Mouse (Mus musculus) limb, embryonic 15.5 days (tissue): ENCODE measurements around the gene Stxbp2. TPM values are rescaled to one million over a fixed set of nuclear protein-coding genes. Genes with fewer than 3 reads are reported as not detected.
"Not testable (repeated sequence)": the region's sequence is repeated elsewhere in the genome, so short reads cannot be mapped to it uniquely, and the experiment has no call there.

Experiments
- ATAC-seq: fragments of 200-750 bp; cut with Nextera tagmentation; 2 replicates; pipeline ENCODE4 v1.8.0; 2017; ENCODE audit warnings: low read depth, moderate TSS enrichment; ENCODE audit not compliant: insufficient number of reproducible peaks, low FRiP score, low TSS enrichment
- H3K27ac ChIP-seq: fragments of 300-500 bp; sonication (generic); 2 replicates; pipeline ENCODE4 v1.5.1; 2015; ENCODE audit warnings: moderate library complexity, mild to moderate bottlenecking, inconsistent platforms
- H3K27me3 ChIP-seq: fragments of 300-500 bp; sonication (generic); 2 replicates; pipeline ENCODE4 v1.6.1; 2015; ENCODE audit warnings: inconsistent platforms
- H3K36me3 ChIP-seq: fragments of 300-500 bp; sonication (generic); 2 replicates; pipeline ENCODE4 v1.6.1; 2015; ENCODE audit warnings: inconsistent platforms
- H3K4me1 ChIP-seq: fragments of 300-500 bp; sonication (generic); 2 replicates; pipeline ENCODE4 v1.6.1; 2015; ENCODE audit warnings: inconsistent platforms
- H3K4me2 ChIP-seq: fragments of 300-500 bp; sonication (generic); 2 replicates; pipeline ENCODE4 v1.6.1; 2015; ENCODE audit warnings: mild to moderate bottlenecking, inconsistent platforms
- H3K4me3 ChIP-seq: fragments of 300-500 bp; sonication (generic); 2 replicates; pipeline ENCODE4 v1.5.1; 2015; ENCODE audit warnings: mild to moderate bottlenecking, inconsistent platforms
- H3K9ac ChIP-seq: fragments of 300-500 bp; sonication (generic); 2 replicates; pipeline ENCODE4 v1.6.1; 2015; ENCODE audit warnings: inconsistent platforms
- H3K9me3 ChIP-seq: fragments of 300-500 bp; sonication (generic); 2 replicates; pipeline ENCODE4 v1.6.1; 2016; ENCODE audit warnings: inconsistent platforms
- WGBS: fragments of 180-500 bp; shearing (Covaris S2); methylation state at CpG from one replicate; pipeline ENCODE4 v1.1.7; 2015; 5-methylcytosine and 5-hydroxymethylcytosine counted together
- polyA plus RNA-seq: library from polyadenylated mRNA; unstranded; fragments of >200 nt; fragmentation: Nextera tagmentation; extraction: Ambion mirVana; gene quantifications from 2 replicates; pipeline ENCODE4 v1.2.1, GENCODE M21; 2015

The Stxbp2 gene
- 42.5 and 43.0 TPM in 2 replicates for polyA plus RNA-seq

- peak within 1 kb of the TSS; percentile 26 for H3K9ac ChIP-seq
- H3K9me3 ChIP-seq: no peaks in the 10 kb centered on the region
- ATAC-seq: peak; percentile 75; the same call in 1 of the 2 replicates
- H3K4me1 ChIP-seq: peaks cover 15% of the 10 kb centered on the region
- peak within 1 kb of the TSS; percentile 68 for H3K4me2 ChIP-seq
- WGBS: 6% methylated on average over 47 of the region's 47 CpGs
- H3K27ac ChIP-seq: no peak within 1 kb of the TSS
- peak within 1 kb of the TSS; percentile 49 for H3K4me3 ChIP-seq
- H3K36me3 ChIP-seq: no peaks in the 10 kb centered on the region
- H3K27me3 ChIP-seq: peaks cover 21% of the 10 kb centered on the region; the same call in 1 of the 2 replicates
Measured at GRCm38 (mm10) chr8:3630647-3631477, at the start of gene Stxbp2. TSS of gene Stxbp2 (plus strand) at chr8:3630955.

GRCm38 (mm10) chr8:3581961-3582360 is 48.8 kb upstream of the Stxbp2 start:
- not testable (repeated sequence) for H3K27me3 ChIP-seq, H3K27ac ChIP-seq, H3K4me2 ChIP-seq, ATAC-seq, H3K4me3 ChIP-seq, H3K9ac ChIP-seq, H3K36me3 ChIP-seq, H3K9me3 ChIP-seq
- WGBS: 90% methylated on average over 3 of the region's 3 CpGs
- H3K4me1 ChIP-seq: peaks cover 12% of the 10 kb centered on the region

GRCm38 (mm10) chr8:3586452-3586851 is 44.3 kb upstream of the Stxbp2 start:
- Histone ChIP-seq H3K27ac (no peak overlapping the region), H3K4me2 (no peak overlapping the region), H3K27me3 (no peaks in the 10 kb centered on the region), H3K36me3 (no peaks in the 10 kb centered on the region), H3K4me1 (peaks cover 7% of the 10 kb centered on the region), H3K9me3 (no peaks in the 10 kb centered on the region), H3K4me3 (no peak overlapping the region), H3K9ac (no peak overlapping the region)
- WGBS: 89% methylated on average over 2 of the region's 2 CpGs
- ATAC-seq: no peak

- H3K9ac ChIP-seq: peak within 1 kb of the TSS; percentile 42
- no peaks in the 10 kb centered on the region for H3K36me3 ChIP-seq
- H3K4me2 ChIP-seq: peak within 1 kb of the TSS; percentile 82
- 2% methylated on average over 7 of the region's 7 CpGs for WGBS
- peak within 1 kb of the TSS; percentile 67; the same call in 1 of the 2 replicates for H3K27ac ChIP-seq
- H3K4me3 ChIP-seq: peak within 1 kb of the TSS; percentile 63
- H3K9me3 ChIP-seq: no peaks in the 10 kb centered on the region
- H3K4me1 ChIP-seq: peaks cover 7% of the 10 kb centered on the region
- ATAC-seq: no peak
- no peaks in the 10 kb centered on the region for H3K27me3 ChIP-seq
Measured at GRCm38 (mm10) chr8:3586993-3587390, 43.8 kb upstream of the Stxbp2 start, which contains the start of gene Camsap3. TSS of gene Camsap3 (plus strand) at chr8:3587293.

GRCm38 (mm10) chr8:3587391-3588257 is 43.1 kb upstream of the Stxbp2 start:
- peak overlapping the region; percentile 67; the same call in 1 of the 2 replicates for H3K27ac ChIP-seq
- H3K36me3 ChIP-seq: no peaks in the 10 kb centered on the region
- H3K9ac ChIP-seq: peak overlapping the region; percentile 42
- peak; percentile 50; the same call in 1 of the 2 replicates for ATAC-seq
- H3K27me3 ChIP-seq: no peaks in the 10 kb centered on the region
- peak overlapping the region; percentile 63 for H3K4me3 ChIP-seq
- no peaks in the 10 kb centered on the region for H3K9me3 ChIP-seq
- H3K4me1 ChIP-seq: peaks cover 7% of the 10 kb centered on the region
- under 1% methylated on average over 76 of the region's 77 CpGs for WGBS
- H3K4me2 ChIP-seq: peak overlapping the region; percentile 82

GRCm38 (mm10) chr8:3588258-3588633 is 42.5 kb upstream of the Stxbp2 start:
- Histone ChIP-seq H3K27ac (peak overlapping the region; percentile 67; the same call in 1 of the 2 replicates), H3K4me1 (peaks cover 7% of the 10 kb centered on the region), H3K4me2 (peak overlapping the region; percentile 82), H3K27me3 (no peaks in the 10 kb centered on the region), H3K36me3 (no peaks in the 10 kb centered on the region), H3K9me3 (no peaks in the 10 kb centered on the region), H3K4me3 (peak overlapping the region; percentile 63), H3K9ac (peak overlapping the region; percentile 42)
- WGBS: 3% methylated on average over 11 of the region's 11 CpGs
- 0 out of 2 replicates have a peak, but pooled peaks have one; percentile 30 for ATAC-seq

GRCm38 (mm10) chr8:3593470-3593869 is 37.3 kb upstream of the Stxbp2 start:
- H3K9me3 ChIP-seq: no peaks in the 10 kb centered on the region
- H3K27me3 ChIP-seq: no peaks in the 10 kb centered on the region
- H3K4me2 ChIP-seq: no peak overlapping the region
- no peak overlapping the region for H3K4me3 ChIP-seq
- H3K27ac ChIP-seq: no peak overlapping the region
- 0 out of 2 replicates have a peak, but pooled peaks cover 3% of the 10 kb centered on the region for H3K36me3 ChIP-seq
- no peak overlapping the region for H3K9ac ChIP-seq
- no peak for ATAC-seq
- H3K4me1 ChIP-seq: no peaks in the 10 kb centered on the region
- WGBS: 74% methylated on average over 3 of the region's 3 CpGs

- H3K4me1 ChIP-seq: no peaks in the 10 kb centered on the region
- 84% methylated on average over 2 of the region's 2 CpGs for WGBS
- 0 out of 2 replicates have a peak, but pooled peaks cover 9% of the 10 kb centered on the region for H3K36me3 ChIP-seq
- no peak overlapping the region for H3K27ac ChIP-seq
- H3K9me3 ChIP-seq: no peaks in the 10 kb centered on the region
- H3K9ac ChIP-seq: no peak overlapping the region
- no peak for ATAC-seq
- H3K27me3 ChIP-seq: no peaks in the 10 kb centered on the region
- no peak overlapping the region for H3K4me3 ChIP-seq
- no peak overlapping the region for H3K4me2 ChIP-seq
Measured at GRCm38 (mm10) chr8:3594466-3594865, 36.3 kb upstream of the Stxbp2 start.

GRCm38 (mm10) chr8:3598054-3598453 is 32.7 kb upstream of the Stxbp2 start:
- Histone ChIP-seq H3K4me3 (no peak overlapping the region), H3K36me3 (peaks cover 28% of the 10 kb centered on the region), H3K4me2 (no peak overlapping the region), H3K27ac (no peak overlapping the region), H3K9ac (no peak overlapping the region), H3K9me3 (no peaks in the 10 kb centered on the region), H3K4me1 (no peaks in the 10 kb centered on the region), H3K27me3 (no peaks in the 10 kb centered on the region)
- no peak for ATAC-seq
- WGBS: 56% methylated on average over 3 of the region's 3 CpGs

- H3K27me3 ChIP-seq: no peaks in the 10 kb centered on the region
- H3K4me2 ChIP-seq: no peak overlapping the region
- no peak overlapping the region for H3K4me3 ChIP-seq
- 65% methylated on average over 1 of the region's 1 CpGs for WGBS
- H3K27ac ChIP-seq: no peak overlapping the region
- no peaks in the 10 kb centered on the region for H3K9me3 ChIP-seq
- no peak overlapping the region for H3K9ac ChIP-seq
- peaks cover 39% of the 10 kb centered on the region for H3K36me3 ChIP-seq
- no peaks in the 10 kb centered on the region for H3K4me1 ChIP-seq
- ATAC-seq: no peak
Measured at GRCm38 (mm10) chr8:3599219-3599618, 31.5 kb upstream of the Stxbp2 start.

GRCm38 (mm10) chr8:3600401-3600800 is 30.4 kb upstream of the Stxbp2 start:
- Histone ChIP-seq H3K27ac (no peak overlapping the region), H3K4me3 (no peak overlapping the region), H3K9ac (no peak overlapping the region), H3K9me3 (no peaks in the 10 kb centered on the region), H3K27me3 (no peaks in the 10 kb centered on the region), H3K36me3 (peaks cover 42% of the 10 kb centered on the region), H3K4me1 (no peaks in the 10 kb centered on the region), H3K4me2 (no peak overlapping the region)
- no peak for ATAC-seq
- 82% methylated on average over 6 of the region's 6 CpGs for WGBS
